Mouse (Mus musculus) E14TG2a.4 (cell line): ENCODE results near the gene Vmp1.

Experiments used
- CTCF ChIP-seq: conservative IDR thresholded peaks from 2 replicates; pipeline ENCODE4 v1.5.1; 2014; ENCODE audit warnings: low read length
- POU5F1 ChIP-seq: IDR thresholded peaks from 2 replicates; pipeline ENCODE4 v1.6.1; 2014; ENCODE audit warnings: low read length, borderline replicate concordance

DNA sequence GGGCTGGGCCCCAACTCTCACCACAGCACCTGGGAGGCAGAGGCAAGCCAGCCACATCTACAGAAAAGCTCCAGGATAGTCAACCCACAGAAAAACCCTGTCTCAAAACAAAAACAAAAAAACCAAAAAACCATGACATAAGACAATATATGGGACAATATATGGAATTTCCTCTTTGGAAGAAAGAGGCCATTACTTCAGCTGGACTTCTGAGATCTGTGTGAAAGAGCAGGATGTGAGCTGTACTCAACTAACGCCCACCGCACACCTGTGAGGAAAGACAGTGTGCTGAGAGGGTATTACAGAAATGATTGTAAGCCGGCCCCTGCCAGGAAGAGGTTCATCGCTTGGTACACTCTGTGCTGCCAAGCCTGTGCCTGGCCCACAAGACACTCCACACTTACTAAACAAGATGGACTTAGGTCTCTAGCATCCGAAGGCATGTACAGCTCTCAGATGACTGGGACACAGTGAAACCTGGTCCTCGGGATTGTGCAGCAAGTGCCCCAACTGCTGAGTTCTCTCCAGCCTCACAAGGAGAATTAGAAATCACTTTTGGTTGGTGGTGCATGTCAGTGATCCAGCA is 109.9 kb downstream of the Vmp1 start:
- TF ChIP-seq CTCF (no peak), POU5F1 (no peak)
